Mouse (Mus musculus) splenic B cell, adult 2 months (primary cell): Measurements from ENCODE around the gene Trafd1.
"Not testable (repeated sequence)": the region's sequence is repeated elsewhere in the genome, so short reads cannot be mapped to it uniquely, and the experiment has no call there.

Experiments
- DNase-seq: peaks from one replicate; pipeline ENCODE4 v3.0.0-alpha.2; 2011; ENCODE audit warnings: low read depth, low spot score
- H3K27me3 ChIP-seq: 2 replicates; pipeline ENCODE4 v1.6.1; 2012; ENCODE audit warnings: mild to moderate bottlenecking, low read length, moderate library complexity, mixed read lengths; ENCODE audit not compliant: control insufficient read depth, poor library complexity, insufficient read depth, severe bottlenecking
- H3K36me3 ChIP-seq: 2 replicates; pipeline ENCODE4 v1.6.1; 2012; ENCODE audit warnings: mild to moderate bottlenecking, low read length, moderate library complexity, mixed read lengths; ENCODE audit not compliant: control insufficient read depth, poor library complexity, insufficient read depth, severe bottlenecking

Gene Trafd1

DNA sequence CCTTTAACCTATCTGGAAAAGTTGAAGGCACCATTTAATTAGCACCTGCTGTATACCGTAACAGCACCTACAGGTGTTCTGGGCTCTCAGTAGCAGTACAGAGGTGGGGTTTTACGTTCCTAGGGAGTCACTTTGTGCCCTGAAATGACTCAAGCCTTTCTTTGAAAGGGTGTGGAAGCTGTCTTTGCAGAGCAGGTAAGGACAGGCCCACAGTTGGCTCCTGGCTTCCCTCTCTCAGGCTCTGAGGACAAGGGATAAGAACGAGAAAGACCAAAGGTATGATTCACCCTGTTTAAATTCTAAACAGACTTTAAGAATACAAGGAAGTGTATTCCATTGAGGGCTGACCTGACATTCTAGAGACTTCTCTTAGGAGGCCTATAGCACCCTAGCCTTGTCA, 8.0 kb upstream of the Trafd1 start:
- Histone ChIP-seq H3K27me3 (no peaks in the 10 kb centered on the region), H3K36me3 (no peaks in the 10 kb centered on the region)
- DNase-seq: no peak

DNA sequence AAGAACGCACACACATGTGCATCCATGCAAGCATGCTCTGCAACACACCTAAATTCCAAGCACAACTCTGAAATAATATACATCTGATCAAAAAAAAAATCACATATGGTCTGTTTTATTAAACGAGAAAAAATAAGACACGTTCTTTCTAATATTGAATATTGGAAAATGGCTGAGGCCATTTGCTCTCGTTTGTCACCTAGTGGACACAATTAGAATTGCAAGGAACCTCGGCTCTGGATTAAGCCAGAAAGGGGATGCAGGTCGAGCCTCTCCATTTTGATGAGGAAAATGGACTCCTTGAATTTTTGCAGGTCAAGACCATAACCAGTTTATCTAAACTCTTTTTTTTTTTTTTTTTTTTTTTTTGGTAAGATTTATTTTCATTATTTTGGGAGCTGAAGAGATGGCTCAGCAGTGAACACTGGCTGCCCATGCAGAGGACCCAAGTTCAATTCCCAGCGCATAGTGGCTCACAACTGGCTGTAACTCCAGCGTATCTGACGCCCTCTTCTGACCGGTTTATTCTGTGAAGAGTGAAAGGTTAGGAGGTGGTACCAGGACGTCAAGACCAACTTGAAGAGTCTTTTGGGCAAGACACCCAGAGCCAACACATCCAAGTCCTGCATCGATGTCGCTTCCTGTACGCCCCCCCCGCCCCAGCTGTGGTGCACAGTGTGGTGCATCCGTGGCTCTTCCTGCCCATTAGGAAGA, 7.4 kb upstream of the Trafd1 start:
- Histone ChIP-seq H3K27me3 (no peaks in the 10 kb centered on the region), H3K36me3 (no peaks in the 10 kb centered on the region)
- DNase-seq: peak; percentile 70

GRCm38 (mm10) chr5:121389691-121390090, 4.3 kb upstream of the Trafd1 start:
- DNase-seq: no peak
- Histone ChIP-seq H3K36me3 (no peaks in the 10 kb centered on the region), H3K27me3 (no peaks in the 10 kb centered on the region)

DNA sequence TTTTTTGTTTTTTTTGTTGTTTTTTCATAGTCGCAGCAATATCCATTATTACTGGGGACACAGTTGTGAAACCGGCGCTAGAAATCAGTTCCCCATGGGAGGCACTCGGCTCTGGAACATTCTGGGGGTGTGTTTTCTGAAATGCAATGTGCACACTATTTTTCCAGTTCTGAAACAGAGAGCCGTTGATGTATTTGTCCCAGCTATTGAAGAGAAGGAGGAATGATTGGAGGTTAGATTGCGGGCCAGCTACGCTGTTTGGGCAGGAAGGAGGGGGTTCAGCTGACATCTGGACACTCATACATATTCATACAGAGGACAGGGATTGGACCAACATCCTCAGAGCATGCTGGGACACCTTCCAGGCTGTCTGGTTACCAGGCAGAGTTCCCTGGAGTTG, 3.7 kb upstream of the Trafd1 start:
- Histone ChIP-seq H3K36me3 (no peaks in the 10 kb centered on the region), H3K27me3 (no peaks in the 10 kb centered on the region)
- DNase-seq: no peak

DNA sequence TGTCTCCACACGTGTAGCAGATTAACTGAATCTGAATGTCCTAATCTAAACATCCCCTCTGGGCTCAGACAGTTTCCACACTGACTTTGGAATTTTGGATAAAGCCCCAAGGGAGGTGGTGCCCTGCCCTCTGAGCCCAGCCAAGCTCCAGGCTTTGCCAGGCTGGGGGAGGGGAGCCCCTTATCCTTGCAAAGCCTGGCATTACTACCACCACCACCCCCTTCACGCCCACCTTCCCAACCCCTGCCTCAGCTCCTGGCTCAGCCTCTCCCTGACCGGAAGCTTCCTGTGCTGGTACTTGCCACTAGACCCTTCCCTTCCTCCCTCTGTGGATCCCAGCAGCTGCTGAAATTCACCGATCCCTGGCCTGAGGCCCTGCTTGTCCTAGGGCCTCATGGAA, 1.7 kb upstream of the Trafd1 start:
- DNase-seq: no peak
- H3K36me3 ChIP-seq: 0 out of 2 replicates have a peak, but pooled peaks cover 2% of the 10 kb centered on the region
- H3K27me3 ChIP-seq: no peaks in the 10 kb centered on the region

- H3K36me3 ChIP-seq: 0 out of 2 replicates have a peak, but pooled peaks cover 2% of the 10 kb centered on the region
- H3K27me3 ChIP-seq: no peaks in the 10 kb centered on the region
- DNase-seq: peak; percentile 19
Observed at GRCm38 (mm10) chr5:121386120-121386909, 883 bp upstream of the Trafd1 start.

GRCm38 (mm10) chr5:121384757-121385460, 523 bp downstream of the Trafd1 start:
- no peak for DNase-seq
- H3K36me3 ChIP-seq: 0 out of 2 replicates have a peak, but pooled peaks cover 3% of the 10 kb centered on the region
- no peaks in the 10 kb centered on the region for H3K27me3 ChIP-seq

DNA sequence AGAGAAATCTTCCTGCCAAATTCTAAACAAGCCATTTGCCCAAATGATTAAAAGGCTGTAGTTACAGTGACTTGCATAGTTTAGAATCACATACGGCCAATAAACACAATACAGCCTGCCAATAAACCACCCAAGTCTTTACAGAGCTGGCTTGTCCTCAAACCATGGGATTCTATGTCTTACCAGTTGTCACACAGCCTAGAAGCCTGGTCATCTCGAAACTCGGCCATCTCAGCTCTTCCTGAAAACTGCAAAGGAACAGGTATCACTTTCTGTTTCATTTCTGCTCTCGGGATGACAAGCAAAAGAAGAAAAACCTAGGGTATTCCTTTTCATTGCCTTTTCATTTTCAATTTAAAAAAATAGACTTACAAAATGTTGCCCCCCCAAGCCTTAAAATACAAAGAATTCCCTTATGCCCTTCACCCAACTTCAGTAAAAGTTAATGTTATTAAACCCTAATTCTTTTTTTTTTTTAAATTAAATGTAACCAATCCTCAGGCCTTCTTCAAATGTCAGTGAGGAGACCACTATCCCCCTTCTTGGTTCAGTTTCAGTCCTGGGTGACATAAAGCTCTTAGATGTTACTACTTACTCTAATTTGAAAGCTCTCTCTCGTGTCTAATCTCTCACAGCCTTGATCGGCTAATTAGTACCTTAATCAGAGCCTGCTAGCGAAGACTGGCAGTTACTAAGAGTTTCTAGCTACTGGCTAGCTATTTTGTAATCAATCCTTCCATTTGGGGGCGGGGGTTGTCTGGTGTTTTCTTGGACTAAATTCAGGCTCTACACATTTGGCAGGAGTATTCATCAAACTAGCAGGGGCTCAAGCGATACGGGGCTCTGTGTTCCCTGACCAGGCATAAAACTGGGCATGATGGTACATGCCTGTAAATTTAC, 1.3 kb downstream of the Trafd1 start:
- no peaks in the 10 kb centered on the region for H3K27me3 ChIP-seq
- 0 out of 2 replicates have a peak, but pooled peaks cover 4% of the 10 kb centered on the region for H3K36me3 ChIP-seq
- peak; percentile 64 for DNase-seq

- peaks cover 6% of the 10 kb centered on the region; the same call in 1 of the 2 replicates for H3K36me3 ChIP-seq
- peak; percentile 34 for DNase-seq
- no peaks in the 10 kb centered on the region for H3K27me3 ChIP-seq
Observed at GRCm38 (mm10) chr5:121380692-121381091, 4.7 kb downstream of the Trafd1 start.

DNA sequence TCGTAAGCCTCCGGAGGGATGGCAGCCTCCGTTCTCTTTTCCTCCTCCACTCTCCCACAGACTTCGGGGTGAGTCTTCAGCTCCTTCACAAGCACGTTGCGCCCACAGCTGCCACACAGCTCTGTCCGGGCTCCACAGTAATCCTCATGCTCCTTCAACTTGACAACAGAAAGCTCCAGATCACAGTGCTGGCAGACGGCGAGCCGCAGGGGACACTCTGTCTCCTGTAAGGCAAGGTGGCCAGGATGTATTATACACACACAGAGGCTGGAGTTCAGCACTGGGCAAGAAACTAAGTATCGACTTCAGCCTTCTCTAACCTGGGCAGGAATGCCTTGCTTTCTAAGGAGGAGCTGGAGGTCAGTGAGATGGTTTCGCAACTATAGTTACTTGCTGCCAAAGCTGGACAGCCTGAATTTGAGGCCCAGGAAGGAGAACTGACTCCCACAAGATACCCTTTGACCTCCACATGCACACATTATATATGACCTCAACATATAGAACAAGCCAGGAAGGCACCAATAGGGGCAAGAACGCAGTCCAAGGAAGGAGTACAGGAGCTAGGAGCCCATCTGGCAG, 6.7 kb downstream of the Trafd1 start:
- Histone ChIP-seq H3K27me3 (no peaks in the 10 kb centered on the region), H3K36me3 (peaks cover 8% of the 10 kb centered on the region)
- no peak for DNase-seq

DNA sequence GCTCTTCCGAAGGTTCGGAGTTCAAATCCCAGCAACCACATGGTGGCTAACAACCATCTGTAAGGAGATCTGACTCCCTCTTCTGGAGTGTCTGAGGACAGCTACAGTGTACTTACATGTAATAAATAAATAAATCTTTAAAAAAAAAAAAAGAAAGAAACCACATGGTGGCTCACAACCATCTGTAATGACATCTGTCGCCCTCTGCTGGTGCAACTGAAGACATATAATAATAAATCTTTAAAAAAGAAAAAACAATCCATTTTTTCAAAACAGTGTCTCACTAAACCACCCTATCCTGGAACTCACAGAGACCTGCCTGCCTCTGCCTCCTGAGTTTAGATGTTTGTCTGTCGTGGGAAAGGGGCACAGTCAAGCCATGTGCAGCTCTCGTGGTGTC, 8.5 kb downstream of the Trafd1 start:
- not testable (repeated sequence) for H3K27me3 ChIP-seq, H3K36me3 ChIP-seq
- peak; percentile 83 for DNase-seq

DNA sequence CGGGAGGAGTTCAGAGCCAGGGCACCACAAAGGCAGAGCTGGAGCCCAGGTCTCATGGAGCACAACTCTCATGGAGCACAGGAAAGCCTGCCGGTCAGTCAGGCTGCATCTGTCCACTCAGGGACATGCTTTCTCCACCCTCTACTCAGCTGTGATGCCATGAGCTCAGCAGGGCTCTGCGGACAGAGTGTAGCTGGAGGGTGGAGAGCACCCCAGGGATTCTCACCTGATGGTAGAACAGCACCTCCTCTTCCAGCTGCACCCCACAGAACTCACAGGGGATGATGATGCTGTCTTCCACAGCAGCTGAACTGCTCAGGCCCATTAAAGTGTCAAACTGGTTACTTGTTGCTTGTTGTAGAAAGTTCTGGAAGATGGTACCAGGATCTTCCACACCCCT, 10.6 kb downstream of the Trafd1 start:
- H3K36me3 ChIP-seq: peaks cover 8% of the 10 kb centered on the region
- DNase-seq: no peak
- H3K27me3 ChIP-seq: no peaks in the 10 kb centered on the region

- Histone ChIP-seq H3K36me3 (peaks cover 6% of the 10 kb centered on the region), H3K27me3 (no peaks in the 10 kb centered on the region)
- DNase-seq: no peak
Observed at GRCm38 (mm10) chr5:121371712-121372111, 13.7 kb downstream of the Trafd1 start.

DNA sequence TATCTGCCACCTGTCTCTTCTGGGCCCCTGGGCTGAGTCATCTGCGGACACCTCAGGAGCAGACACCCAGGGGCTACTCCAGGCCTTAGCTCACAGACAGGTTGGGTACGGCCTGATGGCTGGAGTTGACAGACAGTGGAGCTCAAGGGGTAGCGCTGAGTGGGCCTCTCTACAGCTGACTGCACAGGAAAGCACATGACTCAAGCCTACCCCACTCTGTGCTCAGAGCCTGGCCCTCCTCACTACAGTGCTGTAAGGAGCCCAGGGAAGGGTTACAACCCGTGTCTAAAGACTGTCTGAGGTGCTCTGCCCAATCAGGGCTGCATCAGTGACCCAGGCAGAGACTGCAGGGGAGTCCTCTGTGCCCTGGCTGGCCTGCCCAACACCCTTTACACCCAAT, 18.2 kb downstream of the Trafd1 start:
- Histone ChIP-seq H3K36me3 (peaks cover 11% of the 10 kb centered on the region), H3K27me3 (no peaks in the 10 kb centered on the region)
- DNase-seq: no peak
